Mouse (Mus musculus) lung, adult 2 months (tissue): ENCODE measurements at regions not wholly inside any gene's neighbourhood (a gene's known extent, or its start where the extent isn't known, plus 50 kb on each side); places are given as distances from the start of the nearest gene placed in this dataset.

Experiments
- DNase-seq: peaks from one replicate; pipeline ENCODE4 v3.0.0; 2022
- H3K4me1 ChIP-seq: fragments of 200-500 bp; 2 replicates; pipeline ENCODE4 v1.6.1; 2011; ENCODE audit warnings: low read length; ENCODE audit not compliant: control insufficient read depth, insufficient read depth
- H3K4me3 ChIP-seq: fragments of 200-500 bp; replicated peaks from 2 replicates; pipeline ENCODE3; 2011; ENCODE audit warnings: low read depth, mild to moderate bottlenecking, control low read depth, low read length; ENCODE audit errors: extremely low read depth
- CTCF ChIP-seq: fragments of 200-500 bp; IDR thresholded peaks from 2 replicates; pipeline ENCODE4 v1.5.1; 2011; ENCODE audit warnings: mild to moderate bottlenecking, low read length, control low read depth; ENCODE audit not compliant: insufficient read depth
- POLR2A ChIP-seq: fragments of 200-500 bp; IDR thresholded peaks from 2 replicates; pipeline ENCODE4 v1.6.1; 2011; ENCODE audit warnings: low read depth, mild to moderate bottlenecking, control low read depth, low read length, borderline replicate concordance; ENCODE audit errors: extremely low read depth
- WGBS: fragments of 180-500 bp; shearing (Covaris S2); methylation state at CpG from one replicate; pipeline ENCODE4 v1.1.7; 2018; 5-methylcytosine and 5-hydroxymethylcytosine counted together

DNA sequence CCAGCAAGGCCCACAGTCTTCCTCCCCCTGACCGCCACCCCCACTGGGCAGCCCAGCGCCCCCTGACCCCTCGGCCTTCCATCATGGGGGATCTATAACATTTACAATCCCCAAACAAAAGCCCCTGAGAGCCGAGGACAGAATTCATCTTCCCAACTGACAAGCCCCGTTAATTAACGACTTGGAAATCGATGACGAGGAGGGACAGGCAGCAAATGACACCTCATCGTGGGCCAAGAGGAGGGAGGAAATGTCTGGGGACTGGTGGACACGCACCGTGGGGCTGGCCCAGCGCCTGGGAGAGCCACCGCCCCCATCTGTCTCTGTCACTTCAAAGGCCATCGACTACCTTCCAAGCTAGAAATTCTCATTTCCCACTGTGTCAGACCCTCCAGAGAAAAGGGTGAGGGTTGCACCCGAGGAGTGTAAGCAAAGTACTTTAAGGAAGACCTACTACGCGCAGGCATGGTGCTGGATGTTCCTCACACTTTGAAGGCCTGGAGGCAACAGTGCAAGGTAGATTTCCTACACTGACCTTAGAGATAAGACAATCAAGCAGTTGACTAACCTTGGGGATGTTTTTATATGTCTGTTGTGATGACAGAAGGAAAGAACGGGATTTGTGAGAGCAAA, 146.4 kb downstream of the Mrm1 start:
- WGBS, result 23% methylated on average over 18 of the region's 18 CpGs
- TF ChIP-seq POLR2A, result no peak
- TF ChIP-seq CTCF, result no peak
- Histone ChIP-seq H3K4me1 (no peaks in the 10 kb centered on the region), H3K4me3 (no peak overlapping the region)
- DNase-seq, result no peak

DNA sequence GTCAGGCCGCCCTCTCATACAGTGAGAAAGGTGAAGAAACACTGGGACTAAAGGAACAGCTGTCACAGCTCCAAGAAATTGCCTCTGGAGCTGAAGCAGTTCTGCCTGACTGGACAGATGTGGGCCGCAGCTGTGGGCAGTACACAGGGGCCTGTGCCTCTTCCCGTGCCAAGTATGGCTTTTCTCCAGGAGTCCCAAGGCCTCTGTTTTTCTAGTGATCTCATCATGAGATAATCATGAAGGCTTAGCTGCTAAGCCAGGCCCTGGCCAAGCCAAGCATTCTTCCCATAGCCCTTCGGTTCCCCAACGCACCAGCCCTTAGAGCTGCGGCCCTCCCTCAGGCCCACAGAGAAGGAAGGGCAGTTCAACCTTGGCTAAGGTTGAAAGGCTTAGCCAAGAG, 146.2 kb upstream of the Lhx1 start:
- no peaks in the 10 kb centered on the region for H3K4me1 ChIP-seq
- TF ChIP-seq CTCF, result no peak
- TF ChIP-seq POLR2A, result no peak
- DNase-seq, result no peak

DNA sequence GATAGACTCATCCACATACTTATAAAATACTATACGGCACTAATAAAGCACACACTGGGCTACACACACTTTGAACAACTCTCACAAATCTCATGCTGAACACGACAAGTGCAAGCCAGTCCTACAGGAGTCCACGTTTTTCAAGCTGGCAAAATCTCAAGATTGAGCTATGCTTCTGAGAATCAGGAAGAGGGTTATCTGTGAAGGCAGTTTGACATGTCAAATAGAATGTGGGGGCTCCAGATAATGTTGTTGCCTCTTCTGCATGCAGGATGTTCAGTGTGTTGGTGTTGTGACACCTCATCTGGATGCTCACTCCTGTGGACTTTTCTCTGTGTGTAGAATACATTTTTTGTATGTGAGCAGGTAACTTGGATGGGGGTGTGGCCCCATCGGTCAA, 142.4 kb upstream of the Lhx1 start:
- 67% methylated on average over 4 of the region's 4 CpGs for WGBS
- Histone ChIP-seq H3K4me3 (no peak overlapping the region), H3K4me1 (no peaks in the 10 kb centered on the region)
- no peak for TF ChIP-seq POLR2A
- no peak for TF ChIP-seq CTCF
- no peak for DNase-seq

More for the DNA sequence above, 146.2 kb upstream of the Lhx1 start:
- H3K4me3 ChIP-seq, result no peak overlapping the region
- 64% methylated on average over 6 of the region's 6 CpGs for WGBS

DNA sequence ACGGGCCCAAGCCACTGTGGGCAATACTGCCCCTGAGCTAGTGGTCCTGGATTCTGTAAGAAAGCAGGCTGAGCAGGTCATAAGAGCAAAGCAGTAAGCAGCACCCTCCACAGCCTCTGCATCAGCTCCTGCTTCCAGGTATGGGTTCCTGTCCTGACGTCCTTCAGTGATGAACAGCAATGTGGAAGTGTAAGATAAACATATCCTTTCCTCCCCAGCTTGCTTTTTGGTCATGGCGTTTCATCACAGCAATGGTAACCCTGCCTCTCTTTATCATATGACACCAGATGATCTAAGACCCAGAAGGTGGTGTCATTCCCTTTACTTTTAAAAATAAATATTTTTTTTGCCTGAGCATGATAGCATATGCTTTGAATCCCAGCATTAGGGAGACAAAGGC, 138.9 kb upstream of the Lhx1 start:
- no peak for TF ChIP-seq CTCF
- TF ChIP-seq POLR2A, result no peak
- H3K4me3 ChIP-seq, result no peak overlapping the region
- no peak for DNase-seq
- H3K4me1 ChIP-seq, result no peaks in the 10 kb centered on the region
- WGBS, result 44% methylated on average over 3 of the region's 3 CpGs

DNA sequence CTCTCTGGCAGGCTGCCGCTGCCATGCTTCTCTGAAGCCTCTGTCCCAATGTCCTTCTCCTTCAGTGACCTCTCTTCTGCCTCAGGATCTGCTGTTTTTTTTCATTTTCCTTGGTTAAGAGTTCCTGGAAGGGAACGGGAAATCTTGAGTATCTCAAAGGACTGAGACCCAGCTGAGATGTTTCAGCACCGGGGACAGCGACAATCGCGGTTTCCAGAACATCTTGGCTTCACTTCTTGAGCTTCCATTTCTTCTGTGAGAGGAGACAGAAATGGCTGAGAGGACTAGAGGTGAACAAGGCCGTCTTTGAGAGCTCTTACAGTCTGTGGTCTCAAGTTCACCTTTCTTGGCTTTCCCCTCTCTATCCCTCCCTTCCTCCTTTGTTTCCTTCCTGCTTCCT, 136.6 kb upstream of the Lhx1 start:
- Histone ChIP-seq H3K4me1 (no peaks in the 10 kb centered on the region), H3K4me3 (no peak overlapping the region)
- no peak for TF ChIP-seq POLR2A
- no peak for TF ChIP-seq CTCF
- WGBS, result 11% methylated on average over 7 of the region's 7 CpGs
- DNase-seq, result peak; percentile 11

DNA sequence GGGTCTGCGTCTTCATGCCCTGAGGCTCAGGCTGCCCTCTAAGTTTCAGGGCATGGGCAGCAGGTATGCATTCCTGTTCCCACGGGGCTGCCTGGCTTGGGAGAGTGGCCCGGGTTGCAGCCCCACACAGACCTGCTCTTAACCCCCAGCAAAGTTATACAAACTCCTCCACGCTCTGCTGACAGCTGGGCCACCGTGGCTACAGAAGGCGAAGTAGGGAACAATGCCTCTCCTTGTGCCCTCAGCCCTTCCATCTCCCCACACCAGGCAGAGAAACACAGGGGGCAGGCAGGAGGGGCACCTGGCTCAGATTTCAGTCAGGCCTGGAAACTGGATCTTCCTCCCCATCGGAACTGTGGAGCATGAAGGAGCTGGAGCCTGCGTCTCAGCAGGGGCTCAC, 135.5 kb upstream of the Lhx1 start:
- H3K4me1 ChIP-seq, result no peaks in the 10 kb centered on the region
- no peak for DNase-seq
- no peak for TF ChIP-seq POLR2A
- no peak for TF ChIP-seq CTCF
- no peak overlapping the region for H3K4me3 ChIP-seq
- WGBS, result 24% methylated on average over 8 of the region's 8 CpGs

DNA sequence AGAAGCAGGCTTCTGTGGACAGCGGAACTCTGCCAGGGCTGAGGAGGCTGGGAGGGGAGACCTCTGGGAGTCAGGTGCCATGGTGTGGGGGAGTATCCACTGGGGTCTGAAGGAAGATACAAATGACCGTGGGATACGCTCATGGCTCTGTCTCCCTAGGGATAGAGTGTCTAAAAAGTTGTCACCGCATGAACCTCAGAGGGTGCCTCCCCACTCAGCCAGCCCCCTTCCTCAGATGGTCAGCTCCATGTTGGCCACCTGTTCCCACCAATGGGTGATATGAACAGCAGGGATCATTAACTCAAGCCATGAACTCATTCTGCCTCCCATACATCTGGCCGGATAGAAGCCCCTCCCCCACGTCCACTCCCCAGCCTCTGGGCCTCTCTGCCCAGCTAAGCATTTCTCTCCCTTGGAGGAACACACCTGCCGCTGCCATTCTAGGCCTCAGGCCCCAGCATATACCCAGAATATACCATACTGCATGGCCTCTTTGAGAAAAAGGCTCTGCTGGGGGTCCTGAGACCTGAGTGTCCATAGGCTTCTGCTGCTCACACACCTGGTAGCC, 134.1 kb upstream of the Lhx1 start:
- H3K4me1 ChIP-seq, result no peaks in the 10 kb centered on the region
- H3K4me3 ChIP-seq, result no peak overlapping the region
- 74% methylated on average over 7 of the region's 7 CpGs for WGBS
- TF ChIP-seq CTCF, result no peak
- TF ChIP-seq POLR2A, result no peak
- DNase-seq, result no peak

DNA sequence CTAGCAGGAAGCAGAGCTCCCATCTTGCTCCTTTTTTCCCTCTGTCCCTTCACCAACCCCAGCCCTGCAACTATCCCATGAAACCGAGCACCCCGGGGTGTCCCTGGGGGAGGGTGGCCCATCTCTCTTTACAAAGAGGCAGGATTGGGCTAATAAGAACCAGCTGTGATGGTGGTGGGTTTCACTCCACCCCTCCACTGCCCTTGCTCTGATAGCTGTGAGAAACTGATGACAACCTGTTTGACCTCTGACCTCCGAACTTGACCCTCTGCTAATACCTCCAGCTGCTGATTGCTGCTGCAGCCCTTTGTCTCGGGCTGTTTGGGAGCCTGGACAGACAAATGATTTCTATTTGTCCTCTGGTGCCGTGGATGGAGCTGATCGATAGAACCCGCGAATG, 128.1 kb upstream of the Lhx1 start:
- TF ChIP-seq POLR2A, result no peak
- no peak for TF ChIP-seq CTCF
- Histone ChIP-seq H3K4me3 (no peak overlapping the region), H3K4me1 (no peaks in the 10 kb centered on the region)
- 24% methylated on average over 8 of the region's 8 CpGs for WGBS
- DNase-seq, result no peak

DNA sequence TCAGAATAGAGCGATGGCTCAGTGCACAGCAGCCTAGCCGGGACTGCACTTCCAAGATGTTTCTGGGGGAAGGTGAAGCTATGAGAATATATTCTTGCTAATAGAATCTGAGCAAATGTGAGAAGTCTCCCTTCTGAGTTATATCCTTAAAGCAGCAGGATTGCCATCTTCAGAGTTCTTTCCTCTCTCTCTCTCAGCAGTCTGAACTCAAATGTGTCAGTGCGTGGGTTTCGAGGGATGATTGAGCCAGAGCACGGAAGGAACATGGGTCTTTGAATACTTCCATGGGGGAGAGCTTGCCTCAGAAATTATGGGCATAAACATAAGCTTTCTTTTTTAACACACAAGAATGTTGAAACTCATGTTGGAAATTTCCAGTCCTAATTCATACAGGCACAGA, 123.6 kb upstream of the Lhx1 start:
- Histone ChIP-seq H3K4me1 (no peaks in the 10 kb centered on the region), H3K4me3 (no peak overlapping the region)
- 90% methylated on average over 5 of the region's 5 CpGs for WGBS
- TF ChIP-seq POLR2A (no peak), CTCF (no peak)
- DNase-seq, result no peak

DNA sequence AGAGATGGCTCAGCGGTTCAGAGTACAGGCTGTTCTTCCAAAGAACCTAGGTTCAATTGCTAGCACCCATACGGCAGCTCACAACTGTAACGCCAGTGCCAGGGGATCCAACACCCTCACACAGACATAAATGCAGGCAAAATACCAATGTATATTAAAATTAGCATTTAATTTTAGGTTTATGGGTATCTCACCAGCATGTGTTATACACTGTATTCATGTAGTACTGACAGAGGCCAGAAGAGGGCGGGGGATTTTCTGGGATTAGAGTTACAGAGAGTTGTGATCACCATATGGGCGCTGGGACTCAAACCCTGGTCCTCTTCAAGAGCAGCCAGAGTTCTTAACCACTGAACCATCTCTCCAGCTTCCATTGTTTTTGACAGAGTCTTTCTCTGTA, 121.8 kb upstream of the Lhx1 start:
- H3K4me3 ChIP-seq, result no peak overlapping the region
- no peak for DNase-seq
- no peaks in the 10 kb centered on the region for H3K4me1 ChIP-seq
- 83% methylated on average over 5 of the region's 5 CpGs for WGBS
- TF ChIP-seq POLR2A, result no peak
- TF ChIP-seq CTCF, result no peak

DNA sequence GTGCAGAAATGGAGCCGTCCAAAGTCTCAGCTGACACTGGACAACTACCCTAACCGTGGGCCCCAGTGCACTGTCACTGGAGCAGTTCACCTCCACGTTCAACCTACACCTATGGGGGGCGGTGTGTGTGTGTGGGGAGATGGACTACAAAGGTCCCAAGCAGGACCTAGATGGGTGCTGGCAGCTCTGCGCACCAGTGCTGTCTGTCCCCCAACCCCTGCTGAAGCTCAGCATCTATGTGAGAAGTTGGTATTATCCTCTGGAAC, 117.7 kb upstream of the Lhx1 start:
- Histone ChIP-seq H3K4me1 (no peaks in the 10 kb centered on the region), H3K4me3 (no peak overlapping the region)
- 45% methylated on average over 5 of the region's 5 CpGs for WGBS
- no peak for DNase-seq
- TF ChIP-seq POLR2A (no peak), CTCF (no peak)
